Mouse (Mus musculus) retina, adult 2 months (tissue): ENCODE data around the gene Prkag2.

Source experiments
- DNase-seq: peaks from one replicate; pipeline ENCODE4 v3.0.0-alpha.2; 2012; ENCODE audit warnings: low read depth, low spot score

The Prkag2 gene

DNA sequence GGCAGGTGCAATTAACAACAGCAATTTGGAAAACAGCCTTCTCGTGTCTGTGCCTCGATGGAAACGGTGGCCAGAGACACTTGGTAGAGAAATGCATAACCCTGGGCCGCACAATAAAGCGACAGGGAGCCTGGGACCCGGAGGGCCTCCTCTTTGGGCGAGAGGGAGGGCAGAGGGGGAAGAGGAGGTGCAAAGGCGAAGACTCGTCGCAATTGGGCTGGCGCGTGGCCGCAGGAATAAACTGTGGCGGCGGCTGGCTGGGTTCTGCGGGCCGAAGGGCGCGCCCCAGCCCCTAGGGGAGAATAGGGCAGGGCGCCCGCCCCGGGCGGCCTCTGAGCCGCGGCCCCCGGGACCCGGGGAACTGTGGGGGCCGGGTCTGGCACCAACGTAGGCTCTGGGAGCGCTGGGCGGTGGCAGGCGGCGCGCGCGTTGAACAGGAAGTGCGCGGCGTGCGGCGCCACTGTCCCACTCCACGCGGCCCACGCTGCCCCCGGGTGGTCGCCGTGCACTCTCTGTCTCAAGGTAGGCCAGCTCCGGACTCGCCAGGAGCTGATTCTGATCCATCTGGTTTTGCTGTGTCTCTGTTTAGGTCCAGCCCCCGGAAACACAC is at the start of gene Prkag2:
Gene Prkag2 (minus strand): TSS at position 127 of the 610 bp plus-strand sequence.
- DNase-seq = no peak

DNA sequence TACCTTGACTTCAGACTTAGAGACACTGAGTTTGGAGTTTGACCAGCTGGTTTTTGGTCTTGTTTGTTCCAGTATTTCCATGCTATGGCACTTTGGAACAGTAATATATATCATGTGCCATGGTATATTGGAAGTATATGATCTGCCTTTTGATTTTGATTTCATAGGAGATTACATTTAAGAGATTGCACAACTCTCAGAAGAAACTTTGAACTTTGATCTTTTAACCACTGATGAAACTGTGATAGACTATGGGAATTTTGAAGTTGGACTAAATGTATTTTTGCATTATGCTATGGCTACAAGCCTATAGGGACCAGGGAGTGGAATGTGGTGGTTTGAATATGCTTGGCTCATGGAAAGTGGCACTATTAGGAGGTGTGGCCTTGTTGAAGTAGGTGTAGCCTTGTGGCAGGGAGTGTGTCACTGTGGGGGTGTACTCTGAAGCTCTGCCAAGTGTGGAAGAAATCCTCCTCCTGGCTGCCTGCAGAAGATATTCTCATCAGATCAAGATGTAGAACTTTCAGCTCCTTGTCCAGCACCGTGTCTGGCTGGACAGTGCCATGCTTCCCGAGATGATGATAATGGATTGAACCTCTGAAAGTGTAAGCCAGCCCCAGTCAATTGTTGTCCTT is 49.0 kb upstream of the Prkag2 start:
- DNase-seq = no peak

DNA sequence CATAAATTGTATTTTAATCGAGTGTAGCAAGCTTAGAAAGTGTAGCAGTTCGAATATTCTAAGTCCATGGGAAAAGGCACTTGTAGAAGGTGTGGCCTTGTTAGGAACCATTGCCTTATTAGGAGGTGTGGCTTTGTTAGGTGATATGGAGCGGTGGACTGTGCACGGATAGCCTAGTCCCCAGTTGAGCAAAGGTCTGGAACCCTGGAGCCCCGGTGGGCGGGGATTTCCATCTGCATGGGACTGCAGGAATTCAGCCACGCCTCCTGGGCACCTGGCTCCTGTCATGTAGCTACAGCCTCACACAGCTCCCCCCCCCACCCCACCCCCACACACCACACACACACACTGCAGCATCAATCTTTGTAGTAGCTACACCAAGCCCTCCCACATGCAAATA is 46.3 kb upstream of the Prkag2 start:
- no peak for DNase-seq

DNA sequence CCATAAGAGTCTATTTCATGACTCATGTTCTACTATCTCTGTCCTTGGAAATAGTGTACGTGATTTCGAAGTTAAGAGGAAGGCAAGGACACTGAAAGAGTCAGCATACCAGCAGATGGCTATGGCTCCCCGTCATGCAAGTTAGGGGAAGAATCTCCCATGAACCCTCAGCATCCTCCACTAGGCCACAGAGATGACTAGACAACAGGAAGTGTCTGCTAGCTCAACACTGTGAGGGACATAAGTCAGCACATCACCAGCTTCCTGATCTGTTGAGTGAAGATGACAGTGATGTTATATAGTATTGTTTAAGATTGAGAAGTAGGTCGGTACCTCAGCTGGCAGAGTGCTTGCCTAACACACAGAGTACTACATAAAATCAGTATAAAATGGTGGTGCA is 27.4 kb upstream of the Prkag2 start:
- DNase-seq = no peak

DNA sequence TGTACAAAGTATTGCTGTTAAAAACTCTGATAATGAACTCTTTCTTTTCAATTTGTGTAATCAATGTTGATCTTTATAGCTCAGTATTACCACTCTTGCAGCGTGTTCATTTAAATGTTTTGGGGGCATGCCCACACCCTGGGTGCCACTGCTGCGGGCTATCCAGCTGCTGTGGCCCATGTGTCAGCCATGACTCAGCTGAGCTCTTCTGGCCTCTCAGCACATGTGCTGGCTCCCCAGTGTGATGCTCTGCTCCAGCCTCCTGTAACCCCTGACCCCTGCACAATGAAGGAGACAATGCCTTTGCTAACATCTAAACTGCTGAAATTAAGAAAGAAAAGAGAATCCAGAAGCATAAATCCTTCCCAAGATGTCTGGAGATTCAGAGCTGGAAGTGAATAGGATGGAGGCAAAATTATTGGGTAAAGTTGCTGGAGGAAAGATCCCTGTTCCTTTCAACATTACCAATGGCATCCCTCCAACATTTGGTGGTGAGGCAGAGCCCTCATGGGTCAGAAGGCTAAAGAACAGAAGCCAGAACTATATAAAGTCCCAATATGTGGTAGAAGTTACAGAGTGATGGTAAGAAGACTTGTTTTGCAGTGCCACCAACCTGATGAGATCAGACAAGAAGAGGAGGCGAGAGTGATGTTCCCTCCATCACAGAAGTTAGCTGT is 25.6 kb upstream of the Prkag2 start:
- DNase-seq = no peak

DNA sequence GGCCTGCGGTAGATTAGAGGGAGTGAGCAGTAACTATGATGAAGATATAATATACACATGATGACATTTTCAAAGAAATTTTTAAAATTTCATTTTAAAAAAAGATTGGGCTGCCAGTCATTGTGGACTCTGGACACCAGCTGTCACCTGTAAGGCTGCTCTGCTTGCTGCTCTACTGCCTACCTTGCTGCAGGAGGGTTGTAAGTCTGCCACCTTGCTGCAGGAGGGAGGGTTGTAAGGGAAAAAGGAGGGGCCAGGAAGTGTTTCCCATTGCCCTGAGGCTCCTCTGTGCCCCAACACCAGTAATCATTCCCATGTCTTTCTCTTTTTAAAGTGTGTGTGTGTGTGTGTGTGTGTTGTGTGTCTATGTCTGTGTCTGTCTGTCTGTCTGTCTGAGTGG is 22.1 kb upstream of the Prkag2 start:
- no peak for DNase-seq

DNA sequence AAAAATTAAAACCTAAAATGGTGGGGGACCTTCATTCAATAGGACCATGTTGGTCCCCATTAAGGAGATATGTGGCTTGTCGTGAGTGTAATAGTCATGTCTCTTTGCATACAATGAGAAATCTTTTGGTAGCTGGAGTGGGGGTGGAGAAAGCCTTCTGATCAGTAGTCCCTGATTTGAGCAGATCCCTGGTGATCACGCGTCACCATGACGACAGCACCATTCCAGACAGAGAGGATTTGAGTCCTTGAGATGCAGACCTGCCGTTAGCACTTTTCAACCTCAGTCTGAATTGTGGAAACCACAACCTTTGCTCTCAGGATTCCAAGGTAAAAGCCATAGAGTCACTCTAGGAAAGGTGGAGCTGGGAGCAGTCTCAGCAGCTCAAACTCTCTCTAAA is 18.7 kb upstream of the Prkag2 start:
- no peak for DNase-seq

DNA sequence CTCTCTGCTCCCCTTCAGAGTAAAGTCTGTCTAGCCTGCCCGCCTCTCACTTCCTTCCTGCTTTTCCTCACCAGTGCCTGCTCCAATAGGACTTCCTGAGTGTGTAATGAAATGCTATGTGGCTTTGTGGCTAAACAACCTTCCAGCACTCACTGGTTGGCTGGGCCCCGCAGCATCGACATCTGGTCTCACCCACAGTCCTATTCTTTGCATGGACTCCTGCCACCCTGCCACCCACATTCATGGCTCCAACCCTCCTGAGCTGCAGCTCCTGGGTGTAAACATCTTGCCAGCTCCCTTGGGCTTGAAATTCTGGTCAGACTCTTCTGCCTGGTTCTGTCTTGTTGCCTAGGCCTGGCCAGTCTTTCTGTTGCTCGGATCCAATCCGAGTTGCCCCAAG is 15.6 kb upstream of the Prkag2 start:
- DNase-seq = no peak

DNA sequence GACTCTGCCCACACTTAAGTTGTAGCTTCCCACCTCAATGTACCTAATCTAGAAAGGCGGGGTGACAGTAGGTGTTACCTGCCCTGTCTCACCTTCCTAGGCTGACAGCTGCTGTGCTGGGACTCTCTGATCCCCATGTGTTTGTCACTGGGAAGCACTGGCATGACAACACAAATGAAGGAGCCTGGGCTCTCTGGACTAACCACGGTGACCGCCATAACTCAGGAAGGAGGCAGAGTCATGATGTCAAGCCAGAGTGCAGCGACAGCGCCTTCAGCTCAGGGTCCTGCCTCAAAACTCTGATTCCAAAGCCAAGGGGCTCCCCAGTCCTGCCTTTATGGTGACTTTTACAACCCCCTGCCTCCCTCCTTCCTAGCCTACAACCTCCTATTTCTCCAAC is 14.8 kb upstream of the Prkag2 start:
- DNase-seq = no peak

DNA sequence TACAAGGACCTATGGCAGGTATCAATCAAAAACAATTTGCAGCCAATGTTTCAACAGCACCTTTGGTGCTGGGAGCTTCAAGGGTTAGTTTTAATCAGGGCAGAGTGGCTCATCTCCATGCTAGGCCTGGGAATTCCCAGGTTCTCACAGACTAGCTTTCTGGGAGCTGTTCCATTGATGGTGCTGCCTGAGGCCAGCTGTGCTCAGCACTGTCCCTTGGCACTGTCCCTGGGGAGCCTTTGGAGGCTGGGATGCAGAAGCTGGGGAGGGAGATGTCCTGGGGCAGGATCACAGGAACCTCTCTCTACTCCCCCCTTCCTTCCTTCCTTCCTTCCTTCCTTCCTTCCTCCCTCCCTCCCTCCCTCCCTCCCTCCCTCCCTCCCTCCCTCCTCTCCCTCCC is 13.7 kb upstream of the Prkag2 start:
- no peak for DNase-seq

DNA sequence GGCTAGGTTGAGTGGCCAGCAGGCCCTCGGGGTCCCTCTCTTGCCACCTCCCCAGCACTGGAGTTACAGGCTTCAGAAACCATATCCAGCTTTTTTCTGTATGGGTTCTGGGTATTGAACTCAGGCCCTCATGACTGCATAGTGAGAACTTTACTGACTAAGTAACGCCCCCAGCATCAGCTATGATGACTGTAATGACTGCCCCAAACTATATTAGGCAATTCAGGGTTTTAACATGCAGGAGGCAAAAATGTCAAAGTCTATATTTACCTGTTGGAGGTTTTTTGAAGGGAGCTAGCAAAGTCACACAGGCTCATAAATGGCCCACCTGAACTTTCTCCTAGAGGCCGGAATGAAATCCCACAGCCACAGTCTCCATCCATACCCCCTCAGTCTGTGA is 9.9 kb upstream of the Prkag2 start:
- no peak for DNase-seq

DNA sequence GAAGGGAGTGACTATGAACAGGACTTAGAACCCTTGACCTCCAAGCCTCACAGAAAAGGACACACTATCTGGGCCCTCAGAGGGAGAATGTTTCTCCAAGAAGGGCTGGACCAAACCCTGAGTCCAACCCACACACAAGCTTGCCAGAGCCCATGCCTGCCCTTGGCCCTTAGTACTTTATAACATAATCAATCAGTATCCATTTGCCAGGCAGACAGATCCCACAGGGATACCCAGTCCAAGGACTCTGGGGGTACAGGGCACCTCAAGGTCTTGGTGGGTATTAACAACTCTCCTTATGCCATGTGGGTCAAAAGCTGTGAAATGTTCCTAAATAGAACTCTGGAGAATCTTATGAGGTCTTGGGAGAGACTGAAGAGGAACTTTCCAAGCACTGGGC is 5.3 kb upstream of the Prkag2 start:
- no peak for DNase-seq

DNA sequence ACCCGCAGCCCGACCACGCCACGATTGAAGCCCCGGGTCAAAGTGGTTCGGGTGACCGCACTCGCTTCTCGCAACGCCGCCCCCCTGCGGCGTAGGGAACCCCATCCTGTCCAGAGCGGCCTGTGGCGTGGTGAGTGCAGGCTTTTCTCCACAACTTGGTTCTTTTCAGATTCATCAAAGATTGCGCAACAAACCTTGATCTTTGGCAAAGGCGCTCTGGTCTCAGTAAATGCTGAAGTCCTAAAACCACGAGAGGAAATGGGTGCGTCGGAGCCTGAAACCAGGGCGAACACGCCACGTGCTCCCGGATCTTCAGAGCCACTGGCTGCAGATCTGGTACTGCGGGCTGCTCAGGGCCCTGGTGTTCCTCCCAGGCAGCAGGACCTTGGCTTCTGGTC is 683 bp upstream of the Prkag2 start:
- no peak for DNase-seq

DNA sequence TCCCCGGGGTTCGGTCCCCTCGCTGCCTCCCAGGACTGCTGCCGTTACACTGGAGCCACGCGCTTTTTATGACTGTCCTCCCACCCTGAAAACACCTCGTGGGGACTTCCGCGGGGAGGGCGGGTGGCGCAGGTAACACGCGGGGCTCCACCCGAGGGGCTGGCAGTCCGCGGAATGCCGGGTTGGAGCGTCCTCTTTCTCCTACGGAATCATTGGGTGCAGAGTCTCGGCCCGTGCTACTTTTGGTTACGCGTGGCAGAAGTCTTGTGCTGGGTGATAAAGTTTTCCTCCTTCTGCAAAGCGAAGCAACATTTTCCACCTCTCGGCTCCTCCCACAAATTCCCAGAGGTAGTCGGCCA is 306 bp downstream of the Prkag2 start:
- DNase-seq = no peak

DNA sequence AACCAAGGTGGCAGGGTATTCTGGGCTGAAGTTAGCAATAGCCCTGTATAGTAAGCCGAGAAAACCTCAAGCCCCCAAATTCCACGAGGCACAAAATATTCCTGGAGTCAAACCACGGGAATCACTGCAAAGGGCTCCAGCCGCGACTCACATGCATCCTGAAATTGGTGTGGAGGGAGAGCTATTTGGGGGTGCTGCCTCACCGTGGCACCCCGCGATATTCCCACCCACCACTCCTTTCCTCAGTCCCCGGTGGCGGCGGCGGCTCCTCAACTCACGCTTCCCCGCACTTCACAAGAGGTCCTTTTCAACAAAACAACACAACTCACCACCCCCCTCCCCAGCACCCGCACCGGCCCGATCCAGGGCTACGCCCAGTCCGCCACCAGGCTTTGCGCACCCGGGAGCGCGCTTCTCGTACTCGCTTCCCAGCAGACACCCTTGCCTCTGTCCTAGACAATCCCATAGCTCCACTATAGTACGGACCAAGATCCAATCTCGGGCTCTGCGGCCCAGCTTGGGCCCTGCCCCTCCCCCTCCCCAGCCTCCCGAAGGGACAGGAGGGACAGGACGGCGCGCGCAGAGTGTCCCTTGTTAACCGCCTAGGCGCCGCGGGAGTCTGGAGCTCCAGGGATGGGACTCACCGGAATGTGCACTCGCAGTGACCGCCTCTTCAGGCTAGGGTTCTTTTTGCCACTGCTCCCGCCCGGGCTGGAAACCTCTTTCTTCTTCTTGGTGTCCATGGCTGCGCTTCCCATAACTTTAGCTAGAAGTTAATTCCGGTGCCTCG is 880 bp downstream of the Prkag2 start:
- no peak for DNase-seq

DNA sequence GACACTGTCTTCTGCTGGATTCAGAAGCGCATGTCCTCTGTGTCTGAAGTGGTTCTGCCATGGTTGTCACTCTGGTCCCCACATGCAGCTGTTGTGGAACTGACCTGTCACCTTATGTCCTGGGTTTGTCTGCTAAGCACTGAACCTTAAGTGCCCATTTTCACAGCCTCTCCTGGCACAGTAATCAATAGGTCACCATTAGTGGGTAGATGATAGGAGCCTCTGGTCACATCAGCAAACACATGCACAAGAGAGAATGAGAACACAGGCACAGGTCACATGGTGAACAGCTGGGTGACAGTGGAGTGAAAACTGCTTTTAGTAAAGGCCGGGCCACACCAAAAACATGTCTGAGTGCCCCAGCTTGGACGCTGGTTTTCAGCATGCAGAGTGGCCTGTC is 2.6 kb downstream of the Prkag2 start:
- no peak for DNase-seq

DNA sequence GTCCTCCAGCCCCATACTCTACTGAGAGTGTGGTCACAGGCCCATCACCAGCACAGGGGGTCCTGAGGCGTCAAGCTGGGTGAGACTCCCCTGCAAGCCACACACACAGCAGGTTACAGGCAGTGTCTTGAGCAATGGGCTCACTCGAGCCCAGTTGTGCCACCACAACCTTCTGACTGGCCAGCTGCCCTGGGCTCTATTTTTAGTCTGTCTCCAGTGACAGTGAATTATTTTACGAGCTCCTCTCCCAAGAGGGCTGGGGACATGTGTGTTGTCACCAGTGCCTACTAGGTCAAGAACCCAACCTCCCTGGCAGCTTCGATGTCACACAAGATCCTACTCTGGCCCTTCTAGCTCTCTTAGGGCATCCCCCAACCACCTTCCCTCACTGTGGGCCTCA is 4.0 kb downstream of the Prkag2 start:
- DNase-seq = no peak

DNA sequence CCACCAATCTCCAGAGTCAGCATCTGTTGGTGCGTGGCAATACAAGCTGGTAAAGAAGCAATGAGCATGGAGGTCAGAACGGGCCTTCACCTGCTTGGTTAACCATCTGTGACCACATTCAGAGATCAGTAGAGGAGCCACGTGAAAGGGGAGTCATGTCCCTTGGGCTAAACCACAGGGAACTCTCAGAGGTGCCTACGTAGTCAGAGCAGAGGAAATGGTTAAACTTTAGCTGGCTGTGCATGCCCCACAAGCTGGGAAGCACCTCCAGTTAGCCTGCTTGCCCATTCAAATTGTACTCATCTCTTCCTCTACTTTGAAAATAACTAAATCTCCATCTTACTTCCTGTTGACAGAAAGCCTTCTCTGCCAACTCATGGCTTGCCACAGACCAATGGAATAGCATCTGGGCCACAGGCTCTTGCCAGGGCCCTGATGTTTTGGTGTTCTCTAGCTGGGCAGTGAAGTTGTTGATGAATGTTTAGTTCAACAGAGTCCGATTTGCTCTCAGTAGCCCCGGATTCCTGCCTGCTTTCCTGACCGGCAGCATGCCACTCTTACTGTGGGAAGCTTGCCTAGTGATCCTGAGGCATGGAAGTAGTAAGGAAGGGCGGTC is 7.7 kb downstream of the Prkag2 start:
- DNase-seq = no peak

DNA sequence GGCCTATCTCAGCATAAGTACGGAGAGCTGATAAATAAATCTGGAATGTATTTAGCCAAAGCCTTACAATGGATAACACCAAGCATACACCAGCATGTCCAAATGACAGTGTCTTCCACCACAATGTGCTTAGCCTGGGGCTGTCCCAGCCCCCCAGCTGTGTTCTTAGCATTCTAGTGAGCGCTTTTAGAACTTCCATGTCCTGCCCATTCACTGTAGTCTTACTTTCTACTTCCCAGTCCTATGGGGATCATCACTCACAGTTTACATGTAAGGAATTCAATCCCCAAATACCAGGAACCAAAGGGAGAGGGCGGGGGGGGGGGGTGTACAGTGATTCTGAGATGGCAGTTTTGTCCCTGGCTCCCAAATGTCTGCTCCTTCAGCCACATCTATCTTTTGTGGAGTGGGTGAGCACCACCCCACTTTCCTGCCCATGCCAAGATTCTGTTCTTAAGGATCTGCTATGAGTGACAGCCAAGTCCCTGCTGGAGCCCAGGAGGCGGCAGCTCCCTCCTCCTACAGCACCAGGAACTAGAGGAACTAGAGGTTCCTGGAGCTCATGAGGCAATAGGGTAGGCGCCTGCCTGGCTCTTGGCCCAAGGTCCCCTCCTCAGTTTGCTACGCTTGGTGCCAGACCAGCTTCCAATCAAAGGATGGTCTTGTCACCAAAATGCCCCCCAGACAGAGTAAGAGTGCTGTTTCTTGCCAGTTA is 11.0 kb downstream of the Prkag2 start:
- DNase-seq = no peak

DNA sequence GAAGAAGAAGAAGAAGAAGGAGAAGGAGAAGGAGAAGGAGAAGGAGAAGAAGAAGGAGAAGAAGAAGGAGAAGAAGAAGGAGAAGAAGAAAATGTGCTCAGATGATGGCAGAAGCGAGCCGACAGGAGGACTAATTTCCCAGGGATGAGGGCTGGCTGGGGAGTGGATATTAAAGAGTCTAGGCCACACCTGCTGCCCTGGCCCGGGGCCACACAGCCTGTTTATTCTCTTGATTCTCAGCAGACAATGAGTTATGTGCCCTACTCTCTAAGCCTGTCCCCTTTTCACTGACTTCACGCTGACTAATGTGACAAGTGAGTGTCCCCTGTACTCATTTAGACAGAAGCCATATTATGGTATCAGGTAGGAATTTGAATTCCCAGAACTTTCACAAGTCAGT is 11.8 kb downstream of the Prkag2 start:
- DNase-seq = no peak

DNA sequence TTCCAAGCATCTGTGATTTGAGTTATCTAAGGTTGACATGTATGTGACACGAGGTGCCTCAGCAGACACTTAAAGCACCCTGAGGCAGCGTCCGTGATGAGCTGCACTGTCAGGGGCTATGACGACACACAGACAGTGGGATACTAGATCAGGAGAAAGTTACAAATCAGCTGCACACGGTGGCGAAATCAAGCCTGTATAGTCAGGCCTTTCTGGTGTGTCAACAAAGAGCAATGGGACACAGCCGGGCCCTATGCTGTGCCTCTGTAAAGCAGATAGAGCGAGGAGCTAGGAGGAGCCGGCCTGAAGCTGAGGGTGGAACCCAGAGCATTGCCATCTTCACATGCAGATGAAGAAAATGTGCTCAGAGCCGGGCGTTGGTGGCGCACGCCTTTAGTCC is 12.3 kb downstream of the Prkag2 start:
- DNase-seq = no peak

DNA sequence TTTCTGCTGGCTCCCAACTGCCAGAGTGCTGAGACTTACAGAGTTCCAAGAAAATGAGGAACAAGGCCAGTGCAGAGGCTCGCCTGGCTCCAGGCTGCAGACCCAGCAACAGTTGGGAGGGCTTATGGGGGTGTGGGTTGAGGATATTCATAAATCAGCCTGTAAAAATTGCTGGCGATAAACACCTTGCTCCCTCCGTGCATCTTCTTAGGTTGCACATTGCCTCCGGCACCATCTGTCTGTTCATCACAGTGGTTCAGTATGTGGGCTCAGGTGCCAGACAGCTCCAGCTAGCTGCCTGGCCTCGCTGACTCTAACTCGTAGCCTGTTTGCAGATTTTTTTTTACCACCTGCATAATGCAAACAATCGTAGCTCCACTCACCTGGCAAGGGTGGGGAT is 13.4 kb downstream of the Prkag2 start:
- no peak for DNase-seq
